ENCODE assay signal across 14 mouse cellular contexts in the genomic region with DNA sequence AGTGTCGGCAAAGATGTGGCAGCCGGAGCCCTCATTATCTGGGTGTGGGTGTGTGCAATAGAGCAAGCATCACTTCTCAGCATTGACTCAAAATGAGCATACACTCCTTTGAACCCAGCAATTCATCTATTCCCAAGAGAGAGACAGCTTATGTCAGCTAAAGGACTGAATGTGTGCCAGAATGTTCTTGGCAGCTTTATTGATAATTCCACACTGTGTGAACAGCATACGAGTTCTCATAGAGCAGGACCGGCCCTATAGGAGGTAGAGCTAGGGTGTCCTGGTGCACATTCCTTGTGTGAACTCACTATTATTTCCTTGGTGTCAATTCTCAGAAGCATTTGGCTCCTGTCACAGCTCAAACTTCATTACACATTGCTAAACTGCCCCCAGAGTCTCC.
DNase-seq lines count a peak whose midpoint lies in the region; ATAC-seq and TF ChIP-seq lines count a peak whose summit lies in the region.
"Had no signal": no experiment of that assay in that cellular context is flagged by ENCODE, and none has a peak within 500 bp of the region (broad histone marks: within the 10 kb centered on the region; RNA-seq: fewer than 3 reads in every experiment).

No protein-coding gene starts in this region.

- no peak for ATAC-seq in forebrain, embryonic 14.5 days
- ATAC-seq in forebrain, embryonic 11.5 days (replicated peaks; ENCODE audit: low FRiP score), result no peak
- ATAC-seq in kidney, embryonic 16.5 days (ENCODE audit: low FRiP score, low TSS enrichment), result no peak
- no peak for ATAC-seq in stomach, postnatal 0 days (ENCODE audit: low FRiP score, low TSS enrichment)
- no peak for ATAC-seq in granulocyte monocyte progenitor cell, adult 5-6 weeks (replicated peaks; ENCODE audit: poor library complexity, severe bottlenecking)
- ATAC-seq: forebrain, embryonic 13.5 days had no signal

- TF ChIP-seq EP300 in stomach, postnatal 0 days (optimal IDR thresholded peaks at IDR 0.05), result no peak

- 66% methylated on average over 4 of the region's 4 CpGs for WGBS in forebrain, embryonic 14.5 days
- 93% methylated on average over 4 of the region's 4 CpGs for WGBS in forebrain, embryonic 11.5 days
- 81% methylated on average over 4 of the region's 4 CpGs for WGBS in kidney, adult 2 months
- WGBS in kidney, embryonic 16.5 days, result 88% methylated on average over 4 of the region's 4 CpGs
- WGBS in spleen, adult 2 months, result 75% methylated on average over 4 of the region's 4 CpGs
- WGBS in stomach, postnatal 0 days, result 76% methylated on average over 4 of the region's 4 CpGs

- H3K4me3 ChIP-seq in forebrain, embryonic 14.5 days (ENCODE audit: low read depth, low read length), result no peak overlapping the region
- no peak overlapping the region for H3K4me3 ChIP-seq in forebrain, embryonic 11.5 days (ENCODE audit: low read depth, low read length)
- H3K4me3 ChIP-seq in kidney, adult 2 months (ENCODE audit: insufficient read depth, low read depth, low read length), result no peak overlapping the region
- H3K4me3 ChIP-seq in kidney, embryonic 16.5 days (ENCODE audit: low read length), result no peak overlapping the region
- no peak overlapping the region for H3K4me3 ChIP-seq in spleen, adult 2 months (ENCODE audit: extremely low read depth, insufficient read depth, insufficient read length)
- no peak overlapping the region for H3K4me3 ChIP-seq in stomach, postnatal 0 days (ENCODE audit: low read depth, low read length)
- H3K4me3 ChIP-seq: embryonic facial prominence, embryonic 13.5 days; forebrain, embryonic 13.5 days; neural tube, embryonic 13.5 days had no signal

- TF ChIP-seq CTCF in kidney, adult 2 months (conservative IDR thresholded peaks at IDR 0.05; ENCODE audit: insufficient read depth, insufficient read length, low read depth, low read length), result no peak
- TF ChIP-seq CTCF in spleen, adult 2 months (IDR thresholded peaks at IDR 0.05; ENCODE audit: extremely low read depth, insufficient read depth, insufficient read length, insufficient replicate concordance), result no peak
- TF ChIP-seq CTCF in stomach, postnatal 0 days (IDR thresholded peaks at IDR 0.05; ENCODE audit: low read depth), result no peak

- peaks cover 5% of the 10 kb centered on the region; the same call in 1 of the 2 replicates for H3K4me1 ChIP-seq in forebrain, embryonic 14.5 days (ENCODE audit: control insufficient read depth, insufficient read depth, low read length)
- H3K4me1 ChIP-seq in forebrain, embryonic 11.5 days (replicated peaks; ENCODE audit: control insufficient read depth, insufficient read depth, low read length), result peaks cover 3% of the 10 kb centered on the region; the same call in 1 of the 2 replicates
- 0 out of 2 replicates have a peak, but pooled peaks cover 5% of the 10 kb centered on the region for H3K4me1 ChIP-seq in kidney, adult 2 months (ENCODE audit: control insufficient read depth, insufficient read depth, low read length)
- H3K4me1 ChIP-seq in kidney, embryonic 16.5 days (ENCODE audit: insufficient read depth, low read length), result peaks cover 21% of the 10 kb centered on the region; the same call in 1 of the 2 replicates
- peaks cover 13% of the 10 kb centered on the region for H3K4me1 ChIP-seq in spleen, adult 2 months (ENCODE audit: control insufficient read depth, insufficient read depth, insufficient read length)
- H3K4me1 ChIP-seq in stomach, postnatal 0 days (replicated peaks; ENCODE audit: control insufficient read depth, insufficient read depth), result no peaks in the 10 kb centered on the region

- H3K9ac ChIP-seq in forebrain, embryonic 14.5 days (ENCODE audit: low read length), result no peak overlapping the region
- no peak overlapping the region for H3K9ac ChIP-seq in forebrain, embryonic 11.5 days (ENCODE audit: low read length)
- H3K9ac ChIP-seq in kidney, embryonic 16.5 days (replicated peaks; ENCODE audit: low read length), result no peak overlapping the region
- H3K9ac ChIP-seq in stomach, postnatal 0 days (ENCODE audit: low read length), result no peak overlapping the region
- H3K9ac ChIP-seq: embryonic facial prominence, embryonic 13.5 days; forebrain, embryonic 13.5 days; neural tube, embryonic 13.5 days had no signal

- H3K36me3 ChIP-seq in forebrain, embryonic 14.5 days (ENCODE audit: control insufficient read depth, insufficient read depth, low read length), result no peaks in the 10 kb centered on the region
- no peaks in the 10 kb centered on the region for H3K36me3 ChIP-seq in forebrain, embryonic 11.5 days (ENCODE audit: control insufficient read depth, insufficient read depth, low read length)
- H3K36me3 ChIP-seq in kidney, adult 2 months (ENCODE audit: control insufficient read depth, insufficient read depth, low read length), result no peaks in the 10 kb centered on the region
- no peaks in the 10 kb centered on the region for H3K36me3 ChIP-seq in kidney, embryonic 16.5 days (ENCODE audit: insufficient read depth, low read length)
- H3K36me3 ChIP-seq in spleen, adult 2 months (ENCODE audit: control insufficient read depth, insufficient read depth, low read length), result no peaks in the 10 kb centered on the region
- H3K36me3 ChIP-seq in stomach, postnatal 0 days (ENCODE audit: control insufficient read depth, insufficient read depth, low read length), result no peaks in the 10 kb centered on the region
- H3K36me3 ChIP-seq: embryonic facial prominence, embryonic 13.5 days; neural tube, embryonic 13.5 days had no signal

- no peak overlapping the region for H3K27ac ChIP-seq in forebrain, embryonic 14.5 days (ENCODE audit: low read depth, low read length)
- no peak overlapping the region for H3K27ac ChIP-seq in forebrain, embryonic 11.5 days (ENCODE audit: low read depth, low read length)
- peak overlapping the region; percentile 43; the same call in 1 of the 2 replicates for H3K27ac ChIP-seq in kidney, adult 2 months (ENCODE audit: insufficient read depth, low read depth, low read length)
- H3K27ac ChIP-seq in kidney, embryonic 16.5 days (ENCODE audit: low read length), result no peak overlapping the region
- H3K27ac ChIP-seq in spleen, adult 2 months (ENCODE audit: insufficient read depth, low read length), result peak overlapping the region; percentile 14; the same call in 1 of the 2 replicates
- 0 out of 2 replicates have a peak overlapping the region, but pooled peaks have one; percentile 4 for H3K27ac ChIP-seq in stomach, postnatal 0 days (replicated peaks)
- H3K27ac ChIP-seq: embryonic facial prominence, embryonic 13.5 days; forebrain, embryonic 13.5 days; neural tube, embryonic 13.5 days had no signal

- H3K27me3 ChIP-seq in forebrain, embryonic 14.5 days (replicated peaks; ENCODE audit: control insufficient read depth, insufficient read depth, low read length), result no peaks in the 10 kb centered on the region
- no peaks in the 10 kb centered on the region for H3K27me3 ChIP-seq in forebrain, embryonic 11.5 days (ENCODE audit: control insufficient read depth, insufficient read depth, low read length)
- H3K27me3 ChIP-seq in kidney, adult 2 months (replicated peaks; ENCODE audit: control insufficient read depth, insufficient read depth, low read length), result no peaks in the 10 kb centered on the region
- H3K27me3 ChIP-seq in kidney, embryonic 16.5 days (ENCODE audit: insufficient read depth, low read length), result no peaks in the 10 kb centered on the region
- H3K27me3 ChIP-seq in spleen, adult 2 months (ENCODE audit: control insufficient read depth, insufficient read depth, low read length), result no peaks in the 10 kb centered on the region
- no peaks in the 10 kb centered on the region for H3K27me3 ChIP-seq in stomach, postnatal 0 days (ENCODE audit: control insufficient read depth, insufficient read depth, low read length)
- H3K27me3 ChIP-seq: embryonic facial prominence, embryonic 13.5 days; forebrain, embryonic 13.5 days; neural tube, embryonic 13.5 days had no signal

- TF ChIP-seq POLR2A in kidney, adult 2 months (IDR thresholded peaks at IDR 0.05; ENCODE audit: low read depth, low read length), result no peak
- TF ChIP-seq POLR2A in spleen, adult 2 months (IDR thresholded peaks at IDR 0.05; ENCODE audit: low read depth, low read length), result no peak

- H3K4me2 ChIP-seq in forebrain, embryonic 14.5 days (ENCODE audit: low read length), result no peak overlapping the region
- no peak overlapping the region for H3K4me2 ChIP-seq in forebrain, embryonic 11.5 days (ENCODE audit: low read depth, low read length, severe bottlenecking)
- H3K4me2 ChIP-seq in kidney, embryonic 16.5 days (replicated peaks; ENCODE audit: low read depth, low read length), result no peak overlapping the region
- H3K4me2 ChIP-seq in stomach, postnatal 0 days (replicated peaks; ENCODE audit: low read depth), result no peak overlapping the region
- H3K4me2 ChIP-seq: embryonic facial prominence, embryonic 13.5 days; forebrain, embryonic 13.5 days; neural tube, embryonic 13.5 days had no signal

- H3K9me3 ChIP-seq in forebrain, embryonic 14.5 days (replicated peaks; ENCODE audit: control insufficient read depth, low read length), result no peaks in the 10 kb centered on the region
- no peaks in the 10 kb centered on the region for H3K9me3 ChIP-seq in forebrain, embryonic 11.5 days (ENCODE audit: control insufficient read depth, low read length)
- no peaks in the 10 kb centered on the region for H3K9me3 ChIP-seq in kidney, embryonic 16.5 days (ENCODE audit: low read length)
- H3K9me3 ChIP-seq in stomach, postnatal 0 days (ENCODE audit: control insufficient read depth, low read length), result no peaks in the 10 kb centered on the region
- H3K9me3 ChIP-seq: embryonic facial prominence, embryonic 13.5 days; forebrain, embryonic 13.5 days; neural tube, embryonic 13.5 days had no signal

- DNase-seq in forebrain, embryonic 14.5 days (ENCODE audit: low spot score), result peak; percentile 52
- no peak for DNase-seq in forebrain, embryonic 11.5 days (ENCODE audit: low spot score)
- no peak for DNase-seq in kidney, adult 2 months
- DNase-seq in spleen, adult 2 months (ENCODE audit: low read depth in 1 of 2, low spot score in 2 of 2), result no peak
- no peak for DNase-seq in spleen, postnatal 36 days (ENCODE audit: low spot score in 2 of 2)
- DNase-seq in stomach, postnatal 0 days (ENCODE audit: low spot score), result no peak
- DNase-seq: cerebellum, adult 9-10 months; midbrain, embryonic 14.5 days; thymus, postnatal 25 days had no signal

Comparison
In these comparisons a context has a peak if more than half of its experiments do, and no peak if none do; other contexts are left out.
1. H3K27ac ChIP-seq: peak in kidney, adult 2 months (single experiment), spleen, adult 2 months (single experiment) and stomach, postnatal 0 days (single experiment); none in forebrain, embryonic 14.5 days (single experiment), forebrain, embryonic 11.5 days (single experiment) and kidney, embryonic 16.5 days (single experiment).